ENCODE assay signal across 15 mouse cellular contexts in genomic region chr6:145390421-145390820, GRCm38 (mm10).
DNase-seq lines count a peak whose midpoint lies in the region; ATAC-seq lines count a peak whose summit lies in the region.
"Had no signal": no experiment of that assay in that cellular context is flagged by ENCODE, and none has a peak within 500 bp of the region (broad histone marks: within the 10 kb centered on the region; RNA-seq: fewer than 3 reads in every experiment).

No protein-coding gene starts in this region.

- 46% methylated on average over 2 of the region's 2 CpGs for WGBS in heart, embryonic 16.5 days
- WGBS in heart, embryonic 11.5 days (ENCODE audit: insufficient replicate concordance) = 58% methylated on average over 2 of the region's 2 CpGs
- WGBS in limb, embryonic 12.5 days = 71% methylated on average over 2 of the region's 2 CpGs
- WGBS in limb, embryonic 10.5 days = 82% methylated on average over 2 of the region's 2 CpGs
- WGBS in embryonic facial prominence, embryonic 14.5 days = 29% methylated on average over 2 of the region's 2 CpGs
- 51% methylated on average over 2 of the region's 2 CpGs for WGBS in stomach, embryonic 15.5 days

- H3K27me3 ChIP-seq in heart, embryonic 16.5 days (ENCODE audit: control insufficient read depth, insufficient read depth, low read length) = no peaks in the 10 kb centered on the region
- H3K27me3 ChIP-seq in heart, embryonic 11.5 days (ENCODE audit: control insufficient read depth, insufficient read depth, low read length) = no peaks in the 10 kb centered on the region
- no peaks in the 10 kb centered on the region for H3K27me3 ChIP-seq in limb, embryonic 12.5 days
- H3K27me3 ChIP-seq in limb, embryonic 10.5 days (ENCODE audit: low read depth, poor library complexity, severe bottlenecking) = no peaks in the 10 kb centered on the region
- H3K27me3 ChIP-seq in embryonic facial prominence, embryonic 14.5 days (replicated peaks; ENCODE audit: control insufficient read depth, insufficient read depth, low read length) = no peaks in the 10 kb centered on the region
- H3K27me3 ChIP-seq in stomach, embryonic 15.5 days (replicated peaks) = no peaks in the 10 kb centered on the region
- H3K27me3 ChIP-seq: lung, embryonic 15.5 days had no signal

- H3K4me3 ChIP-seq in heart, embryonic 16.5 days (ENCODE audit: low read length) = no peak overlapping the region
- no peak overlapping the region for H3K4me3 ChIP-seq in heart, embryonic 11.5 days (ENCODE audit: low read depth, low read length)
- no peak overlapping the region for H3K4me3 ChIP-seq in limb, embryonic 12.5 days (replicated peaks)
- no peak overlapping the region for H3K4me3 ChIP-seq in limb, embryonic 10.5 days
- no peak overlapping the region for H3K4me3 ChIP-seq in embryonic facial prominence, embryonic 14.5 days (ENCODE audit: low read depth, low read length)
- H3K4me3 ChIP-seq in stomach, embryonic 15.5 days (replicated peaks) = no peak overlapping the region
- H3K4me3 ChIP-seq: gastrocnemius, adult 2 months; heart, embryonic 12.5 days; left cerebral cortex, adult 2 months; lung, embryonic 15.5 days; megakaryocyte, embryonic 14.5 days had no signal

- no peak for ATAC-seq in heart, embryonic 16.5 days (replicated peaks; ENCODE audit: extremely low read depth, insufficient read depth, low FRiP score)
- no peak for ATAC-seq in heart, embryonic 11.5 days (replicated peaks; ENCODE audit: insufficient number of reproducible peaks, low FRiP score, low TSS enrichment)
- ATAC-seq in limb, embryonic 12.5 days (ENCODE audit: insufficient number of reproducible peaks, insufficient read depth, low FRiP score, low TSS enrichment, low read depth) = no peak
- peak; percentile 56 for ATAC-seq in embryonic facial prominence, embryonic 14.5 days (ENCODE audit: low read depth)
- ATAC-seq in stomach, embryonic 15.5 days (ENCODE audit: insufficient read depth, low FRiP score, low read depth) = no peak

- DNase-seq in limb, embryonic 10.5 days (ENCODE audit: low spot score) = no peak
- peak; percentile 78 for DNase-seq in embryonic facial prominence, embryonic 14.5 days (ENCODE audit: low spot score)
- DNase-seq in gastrocnemius, adult 8-10 months (ENCODE audit: low spot score in 2 of 2) = no peak
- DNase-seq: gastrocnemius, adult 2 months; kidney, adult 8-10 months; spleen, adult 18-20 months had no signal

- peaks cover 29% of the 10 kb centered on the region for H3K4me1 ChIP-seq in heart, embryonic 16.5 days (ENCODE audit: control insufficient read depth, insufficient read depth, low read length)
- H3K4me1 ChIP-seq in heart, embryonic 11.5 days (ENCODE audit: control insufficient read depth, insufficient read depth, low read length) = peaks cover 31% of the 10 kb centered on the region
- H3K4me1 ChIP-seq in limb, embryonic 12.5 days (replicated peaks) = peaks cover 9% of the 10 kb centered on the region; the same call in 1 of the 2 replicates
- H3K4me1 ChIP-seq in limb, embryonic 10.5 days = peaks cover 5% of the 10 kb centered on the region; the same call in 1 of the 2 replicates
- peaks cover 20% of the 10 kb centered on the region; the same call in 1 of the 2 replicates for H3K4me1 ChIP-seq in embryonic facial prominence, embryonic 14.5 days (ENCODE audit: control insufficient read depth, insufficient read depth, low read length)
- 0 out of 2 replicates have a peak, but pooled peaks cover 3% of the 10 kb centered on the region for H3K4me1 ChIP-seq in stomach, embryonic 15.5 days
- H3K4me1 ChIP-seq: lung, embryonic 15.5 days; megakaryocyte, embryonic 14.5 days had no signal

- H3K4me2 ChIP-seq in heart, embryonic 16.5 days (ENCODE audit: low read depth, low read length) = no peak overlapping the region
- no peak overlapping the region for H3K4me2 ChIP-seq in heart, embryonic 11.5 days
- no peak overlapping the region for H3K4me2 ChIP-seq in limb, embryonic 12.5 days
- H3K4me2 ChIP-seq in embryonic facial prominence, embryonic 14.5 days (ENCODE audit: low read depth, low read length) = peak overlapping the region; percentile 5; the same call in 1 of the 2 replicates
- H3K4me2 ChIP-seq in stomach, embryonic 15.5 days = no peak overlapping the region
- H3K4me2 ChIP-seq: heart, embryonic 12.5 days; lung, embryonic 15.5 days had no signal

- no peaks in the 10 kb centered on the region for H3K36me3 ChIP-seq in heart, embryonic 16.5 days (ENCODE audit: control insufficient read depth, insufficient read depth)
- H3K36me3 ChIP-seq in heart, embryonic 11.5 days (ENCODE audit: control insufficient read depth, insufficient read depth, low read length) = no peaks in the 10 kb centered on the region
- no peaks in the 10 kb centered on the region for H3K36me3 ChIP-seq in limb, embryonic 12.5 days
- H3K36me3 ChIP-seq in limb, embryonic 10.5 days = no peaks in the 10 kb centered on the region
- H3K36me3 ChIP-seq in embryonic facial prominence, embryonic 14.5 days (ENCODE audit: control insufficient read depth, insufficient read depth, low read length) = no peaks in the 10 kb centered on the region
- no peaks in the 10 kb centered on the region for H3K36me3 ChIP-seq in stomach, embryonic 15.5 days
- H3K36me3 ChIP-seq: heart, embryonic 12.5 days; lung, embryonic 15.5 days had no signal

- H3K27ac ChIP-seq in heart, embryonic 16.5 days (ENCODE audit: low read length) = 0 out of 2 replicates have a peak overlapping the region, but pooled peaks have one; percentile 18
- H3K27ac ChIP-seq in heart, embryonic 11.5 days (ENCODE audit: low read depth, low read length) = no peak overlapping the region
- peak overlapping the region; percentile 70 for H3K27ac ChIP-seq in limb, embryonic 12.5 days
- no peak overlapping the region for H3K27ac ChIP-seq in limb, embryonic 10.5 days
- peak overlapping the region; percentile 54 for H3K27ac ChIP-seq in embryonic facial prominence, embryonic 14.5 days (replicated peaks; ENCODE audit: low read depth, low read length)
- H3K27ac ChIP-seq in stomach, embryonic 15.5 days = 0 out of 2 replicates have a peak overlapping the region, but pooled peaks have one; percentile 3
- H3K27ac ChIP-seq: gastrocnemius, adult 2 months; lung, embryonic 15.5 days had no signal

- no peaks in the 10 kb centered on the region for H3K9me3 ChIP-seq in heart, embryonic 16.5 days (replicated peaks; ENCODE audit: control insufficient read depth, low read length)
- no peaks in the 10 kb centered on the region for H3K9me3 ChIP-seq in heart, embryonic 11.5 days (replicated peaks; ENCODE audit: control insufficient read depth, low read length)
- no peaks in the 10 kb centered on the region for H3K9me3 ChIP-seq in limb, embryonic 12.5 days
- H3K9me3 ChIP-seq in limb, embryonic 10.5 days (replicated peaks) = no peaks in the 10 kb centered on the region
- no peaks in the 10 kb centered on the region for H3K9me3 ChIP-seq in embryonic facial prominence, embryonic 14.5 days (ENCODE audit: control insufficient read depth, low read length)
- H3K9me3 ChIP-seq in stomach, embryonic 15.5 days = no peaks in the 10 kb centered on the region
- H3K9me3 ChIP-seq: heart, embryonic 12.5 days; lung, embryonic 15.5 days; megakaryocyte, embryonic 14.5 days had no signal

- no peak overlapping the region for H3K9ac ChIP-seq in heart, embryonic 16.5 days (ENCODE audit: low read length)
- H3K9ac ChIP-seq in heart, embryonic 11.5 days (ENCODE audit: low read depth, low read length) = no peak overlapping the region
- no peak overlapping the region for H3K9ac ChIP-seq in limb, embryonic 12.5 days (replicated peaks)
- no peak overlapping the region for H3K9ac ChIP-seq in embryonic facial prominence, embryonic 14.5 days (ENCODE audit: low read depth, low read length)
- no peak overlapping the region for H3K9ac ChIP-seq in stomach, embryonic 15.5 days
- H3K9ac ChIP-seq: forebrain, postnatal 0 days; heart, embryonic 12.5 days; lung, embryonic 15.5 days had no signal

Comparison
In these comparisons a context has a peak if more than half of its experiments do, and no peak if none do; other contexts are left out.
1. H3K27ac ChIP-seq: peak in heart, embryonic 16.5 days (single experiment), limb, embryonic 12.5 days (single experiment), embryonic facial prominence, embryonic 14.5 days (single experiment) and stomach, embryonic 15.5 days (single experiment); none in heart, embryonic 11.5 days (single experiment) and limb, embryonic 10.5 days (single experiment).